Mouse (Mus musculus): ENCODE measurements around the gene Spryd4. TPM values are rescaled to one million over a fixed set of nuclear protein-coding genes. Genes with fewer than 3 reads are reported as not detected.
"Not testable (repeated sequence)": the region's sequence is repeated elsewhere in the genome, so short reads cannot be mapped to it uniquely, and the experiment has no call there.

The Spryd4 gene
- polyA plus RNA-seq, 1 experiment from 2014 or later: 32.4 TPM

GRCm38 (mm10) chr10:128185277-128185940 is 26.2 kb downstream of the Spryd4 start:
- no peaks in the 10 kb centered on the region for H3K27me3 ChIP-seq
- H3K4me2 ChIP-seq: no peak overlapping the region
- H3K9me3 ChIP-seq: no peaks in the 10 kb centered on the region
- WGBS: 73% methylated on average over 6 of the region's 6 CpGs
- ATAC-seq (ENCODE audit: insufficient number of reproducible peaks, insufficient read depth, low FRiP score, low TSS enrichment, low read depth): no peak
- no peak overlapping the region for H3K27ac ChIP-seq
- H3K4me1 ChIP-seq (replicated peaks): no peaks in the 10 kb centered on the region
- no peak overlapping the region for H3K9ac ChIP-seq (replicated peaks)
- H3K36me3 ChIP-seq: no peaks in the 10 kb centered on the region
- H3K4me3 ChIP-seq (replicated peaks): no peak overlapping the region

GRCm38 (mm10) chr10:128184296-128184695 is 27.3 kb downstream of the Spryd4 start:
- Histone ChIP-seq H3K36me3 (no peaks in the 10 kb centered on the region), H3K27ac (no peak overlapping the region), H3K4me3 (replicated peaks) (no peak overlapping the region), H3K27me3 (no peaks in the 10 kb centered on the region), H3K9ac (replicated peaks) (no peak overlapping the region), H3K4me2 (no peak overlapping the region), H3K9me3 (no peaks in the 10 kb centered on the region), H3K4me1 (replicated peaks) (peaks cover 9% of the 10 kb centered on the region)
- no peak for ATAC-seq (ENCODE audit: insufficient number of reproducible peaks, insufficient read depth, low FRiP score, low TSS enrichment, low read depth)
- WGBS: 88% methylated on average over 2 of the region's 2 CpGs

DNA sequence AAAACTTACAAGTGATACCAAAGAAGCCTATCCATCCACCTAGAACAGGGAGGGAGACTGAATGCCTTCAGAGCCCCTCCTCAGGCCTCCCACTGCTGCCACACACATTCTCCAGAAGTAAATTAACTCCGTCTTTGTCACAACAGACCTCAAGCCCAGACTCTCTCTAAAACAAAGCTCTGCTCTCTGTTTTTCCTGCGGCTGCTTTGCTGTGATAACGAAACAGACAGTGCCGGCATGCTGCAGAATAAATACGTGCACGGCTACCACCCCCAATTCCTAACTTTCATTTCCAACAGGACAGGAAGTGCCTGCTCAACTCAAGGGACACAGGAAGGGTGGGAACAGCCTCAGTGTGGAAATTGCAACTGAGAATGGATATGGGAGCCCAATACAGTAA is 31.6 kb downstream of the Spryd4 start, which contains the start of gene Rbms2:
Gene Rbms2 (minus strand): TSS at position 309 of the 400 bp plus-strand sequence.
- Histone ChIP-seq H3K27me3 (no peaks in the 10 kb centered on the region), H3K9ac (replicated peaks) (peak within 1 kb of the TSS; percentile 38; the same call in 1 of the 2 replicates), H3K27ac (peak within 1 kb of the TSS; percentile 84), H3K9me3 (no peaks in the 10 kb centered on the region), H3K4me1 (replicated peaks) (peaks cover 20% of the 10 kb centered on the region), H3K4me3 (replicated peaks) (peak within 1 kb of the TSS; percentile 24), H3K36me3 (no peaks in the 10 kb centered on the region), H3K4me2 (peak within 1 kb of the TSS; percentile 52)
- ATAC-seq (ENCODE audit: insufficient number of reproducible peaks, insufficient read depth, low FRiP score, low TSS enrichment, low read depth): no peak
- 2% methylated on average over 6 of the region's 6 CpGs for WGBS

DNA sequence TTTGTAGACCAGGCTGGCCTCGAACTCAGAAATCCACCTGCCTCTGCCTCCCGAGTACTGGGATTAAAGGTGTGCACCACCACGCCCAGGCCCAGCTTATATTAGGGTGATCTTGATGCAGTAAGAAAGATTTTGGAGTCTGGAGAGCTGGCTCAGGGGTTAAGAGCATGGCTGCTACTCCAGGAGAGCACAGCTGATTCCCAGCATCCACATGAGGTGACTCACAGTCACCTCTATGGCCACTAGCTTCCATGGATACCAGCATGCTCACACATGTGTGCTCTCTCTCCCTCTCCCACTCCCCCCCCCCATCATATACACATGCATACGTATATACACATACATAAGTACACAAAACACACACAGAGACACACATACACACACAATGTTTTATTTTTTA is 34.3 kb downstream of the Spryd4 start:
- 84% methylated on average over 4 of the region's 4 CpGs for WGBS
- Histone ChIP-seq H3K9me3 (no peaks in the 10 kb centered on the region), H3K36me3 (no peaks in the 10 kb centered on the region), H3K4me2 (no peak overlapping the region), H3K4me1 (replicated peaks) (peaks cover 30% of the 10 kb centered on the region), H3K9ac (replicated peaks) (no peak overlapping the region), H3K27ac (no peak overlapping the region), H3K27me3 (no peaks in the 10 kb centered on the region), H3K4me3 (replicated peaks) (no peak overlapping the region)
- 0 out of 2 replicates have a peak, but pooled peaks have one; percentile 8 for ATAC-seq (ENCODE audit: insufficient number of reproducible peaks, insufficient read depth, low FRiP score, low TSS enrichment, low read depth)

- peak overlapping the region; percentile 59 for H3K4me3 ChIP-seq (replicated peaks)
- peak overlapping the region; percentile 79 for H3K4me2 ChIP-seq
- WGBS: under 1% methylated on average over 17 of the region's 17 CpGs
- H3K9me3 ChIP-seq: no peaks in the 10 kb centered on the region
- H3K36me3 ChIP-seq: no peaks in the 10 kb centered on the region
- peak; percentile 80 for ATAC-seq (ENCODE audit: insufficient number of reproducible peaks, insufficient read depth, low FRiP score, low TSS enrichment, low read depth)
- peak overlapping the region; percentile 94 for H3K27ac ChIP-seq
- no peaks in the 10 kb centered on the region for H3K27me3 ChIP-seq
- H3K4me1 ChIP-seq (replicated peaks): peaks cover 30% of the 10 kb centered on the region
- H3K9ac ChIP-seq (replicated peaks): peak overlapping the region; percentile 55
These were observed 35.4 kb downstream of the Spryd4 start for GRCm38 (mm10) chr10:128175996-128176755.

- Histone ChIP-seq H3K9ac (replicated peaks) (peak overlapping the region; percentile 55), H3K36me3 (no peaks in the 10 kb centered on the region), H3K4me1 (replicated peaks) (peaks cover 30% of the 10 kb centered on the region), H3K9me3 (no peaks in the 10 kb centered on the region), H3K4me2 (peak overlapping the region; percentile 79), H3K27me3 (no peaks in the 10 kb centered on the region), H3K4me3 (replicated peaks) (peak overlapping the region; percentile 59), H3K27ac (peak overlapping the region; percentile 94)
- 17% methylated on average over 3 of the region's 3 CpGs for WGBS
- no peak for ATAC-seq (ENCODE audit: insufficient number of reproducible peaks, insufficient read depth, low FRiP score, low TSS enrichment, low read depth)
These were observed 36.3 kb downstream of the Spryd4 start for GRCm38 (mm10) chr10:128175302-128175701.

DNA sequence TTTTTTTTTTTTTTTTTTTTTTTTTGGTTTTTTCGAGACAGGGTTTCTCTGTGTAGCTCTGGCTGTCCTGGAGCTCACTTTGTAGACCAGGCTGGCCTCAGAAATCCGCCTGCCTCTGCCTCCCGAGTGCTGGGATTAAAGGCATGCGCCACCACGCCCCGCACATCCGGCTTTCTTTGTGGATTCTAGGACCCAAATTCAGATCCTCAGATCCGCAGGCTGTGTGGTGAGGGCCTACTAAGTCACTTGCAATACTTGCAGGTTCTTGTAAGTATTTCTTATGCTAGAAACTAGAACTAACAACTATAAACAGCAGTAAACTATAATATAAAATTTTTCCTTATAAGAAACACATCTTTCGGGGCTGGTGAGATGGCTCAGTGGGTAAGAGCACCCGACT is 40.3 kb downstream of the Spryd4 start:
- not testable (repeated sequence) for H3K4me2 ChIP-seq; H3K9me3 ChIP-seq; H3K36me3 ChIP-seq; H3K4me3 ChIP-seq (replicated peaks); H3K9ac ChIP-seq (replicated peaks); H3K27me3 ChIP-seq; H3K27ac ChIP-seq; ATAC-seq (ENCODE audit: insufficient number of reproducible peaks, insufficient read depth, low FRiP score, low TSS enrichment, low read depth)
- WGBS: 95% methylated on average over 10 of the region's 10 CpGs
- H3K4me1 ChIP-seq (replicated peaks): peaks cover 24% of the 10 kb centered on the region

DNA sequence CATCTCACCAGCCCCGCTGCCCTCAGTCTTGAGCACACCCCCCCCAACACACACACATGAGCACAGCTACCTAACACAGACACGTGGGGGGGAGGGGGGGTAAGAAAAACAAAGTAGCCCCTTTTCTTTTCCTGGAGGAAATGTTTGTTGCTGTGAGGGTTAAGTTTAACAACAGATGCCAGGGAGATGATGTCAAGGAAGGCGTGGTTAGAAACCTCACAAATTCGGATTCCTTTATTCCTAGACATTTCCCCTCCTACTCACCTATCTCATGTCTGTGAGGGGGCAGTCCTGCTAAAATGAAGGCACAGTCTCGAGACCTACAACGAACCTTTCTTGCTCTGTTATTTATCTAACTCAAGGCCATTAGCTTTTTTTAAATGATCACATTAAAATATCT is 44.5 kb downstream of the Spryd4 start:
- H3K4me1 ChIP-seq (replicated peaks): 0 out of 2 replicates have a peak, but pooled peaks cover 10% of the 10 kb centered on the region
- peaks cover 14% of the 10 kb centered on the region; the same call in 1 of the 2 replicates for H3K36me3 ChIP-seq
- no peak overlapping the region for H3K4me3 ChIP-seq (replicated peaks)
- no peak overlapping the region for H3K4me2 ChIP-seq
- 49% methylated on average over 6 of the region's 6 CpGs for WGBS
- H3K27ac ChIP-seq: peak overlapping the region; percentile 36
- no peak for ATAC-seq (ENCODE audit: insufficient number of reproducible peaks, insufficient read depth, low FRiP score, low TSS enrichment, low read depth)
- H3K9me3 ChIP-seq: no peaks in the 10 kb centered on the region
- no peak overlapping the region; the same call in 1 of the 2 replicates for H3K9ac ChIP-seq (replicated peaks)
- H3K27me3 ChIP-seq: no peaks in the 10 kb centered on the region

GRCm38 (mm10) chr10:128165726-128166125 is 45.9 kb downstream of the Spryd4 start:
- H3K9ac ChIP-seq (replicated peaks); H3K27me3 ChIP-seq; H3K4me3 ChIP-seq (replicated peaks); H3K9me3 ChIP-seq; H3K4me2 ChIP-seq; ATAC-seq (ENCODE audit: insufficient number of reproducible peaks, insufficient read depth, low FRiP score, low TSS enrichment, low read depth); H3K27ac ChIP-seq: not testable (repeated sequence)
- peaks cover 18% of the 10 kb centered on the region; the same call in 1 of the 2 replicates for H3K36me3 ChIP-seq
- 98% methylated on average over 3 of the region's 3 CpGs for WGBS
- H3K4me1 ChIP-seq (replicated peaks): 0 out of 2 replicates have a peak, but pooled peaks cover 10% of the 10 kb centered on the region
